Mouse (Mus musculus) erythroblast, embryonic 14.5 days (primary cell): ENCODE measurements around the gene Krt80. TPM values are rescaled to one million over a fixed set of nuclear protein-coding genes. Genes with fewer than 3 reads are reported as not detected.

Experiments used
- H3K27me3 ChIP-seq: 2 replicates; pipeline ENCODE4 v1.6.1; 2012; ENCODE audit warnings: inconsistent platforms; ENCODE audit not compliant: control insufficient read depth
- H3K36me3 ChIP-seq: 2 replicates; pipeline ENCODE4 v1.6.1; 2012; ENCODE audit warnings: mild to moderate bottlenecking, inconsistent platforms; ENCODE audit not compliant: control insufficient read depth
- H3K4me1 ChIP-seq: 2 replicates; pipeline ENCODE4 v1.6.1; 2012; ENCODE audit warnings: inconsistent platforms; ENCODE audit not compliant: control insufficient read depth
- H3K4me3 ChIP-seq: replicated peaks from 2 replicates; pipeline ENCODE3; 2012; ENCODE audit warnings: moderate library complexity, mild to moderate bottlenecking, inconsistent platforms
- H3K9me3 ChIP-seq: 2 replicates; pipeline ENCODE4 v1.6.1; 2012; ENCODE audit warnings: low read length, inconsistent platforms, mixed read lengths; ENCODE audit not compliant: control insufficient read depth
- GATA1 ChIP-seq: IDR thresholded peaks from 2 replicates; pipeline ENCODE4 v1.6.1; 2012; ENCODE audit warnings: low read length, inconsistent platforms, mixed read lengths
- TAL1 ChIP-seq: IDR thresholded peaks from 3 replicates; pipeline ENCODE4 v1.6.1; 2012; ENCODE audit warnings: low read length, inconsistent platforms, mixed read lengths
- polyA plus RNA-seq: library from polyadenylated mRNA; stranded (reverse); fragments of >175 nt; gene quantifications from 2 replicates; pipeline ENCODE4 v1.2.3, GENCODE M21; 2012

Gene Krt80
- polyA plus RNA-seq, 1 experiment = not detected

DNA sequence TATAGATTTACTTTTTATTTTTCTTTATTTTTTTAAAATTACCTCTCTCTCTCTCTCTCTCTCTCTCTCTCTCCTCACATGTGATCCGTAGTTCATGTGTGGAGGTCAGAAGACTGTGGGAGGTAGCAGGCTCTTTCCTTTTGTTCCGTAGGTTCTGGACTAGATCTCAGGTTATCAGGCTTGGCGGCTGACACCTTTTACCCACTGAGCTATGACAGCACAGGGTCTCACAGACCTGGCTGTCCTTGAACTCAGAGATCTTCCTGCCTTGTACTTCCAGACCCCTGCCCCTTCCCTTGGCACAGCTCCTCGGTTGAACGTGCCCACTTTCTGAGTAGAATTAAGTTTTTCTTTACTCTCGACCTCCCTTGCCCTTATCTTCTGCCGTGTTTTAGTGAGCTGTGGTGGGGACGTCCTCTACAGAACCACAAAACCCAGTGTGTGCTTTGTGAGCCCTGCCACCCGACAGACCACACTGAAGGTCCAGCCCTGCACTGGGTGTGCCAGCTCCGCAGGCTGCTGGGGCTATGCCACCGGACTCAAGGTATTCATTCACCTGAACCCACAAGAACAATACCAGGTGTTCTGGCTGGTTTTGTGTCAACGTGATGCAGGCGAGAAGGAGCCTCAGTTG is 53.6 kb downstream of the Krt80 start:
- H3K4me1 ChIP-seq = peaks cover 5% of the 10 kb centered on the region; the same call in 1 of the 2 replicates
- H3K4me3 ChIP-seq = no peak overlapping the region
- H3K9me3 ChIP-seq = peaks cover 2% of the 10 kb centered on the region; the same call in 1 of the 2 replicates
- no peaks in the 10 kb centered on the region for H3K36me3 ChIP-seq
- peaks cover 12% of the 10 kb centered on the region for H3K27me3 ChIP-seq
- no peak for TF ChIP-seq TAL1
- no peak for TF ChIP-seq GATA1

DNA sequence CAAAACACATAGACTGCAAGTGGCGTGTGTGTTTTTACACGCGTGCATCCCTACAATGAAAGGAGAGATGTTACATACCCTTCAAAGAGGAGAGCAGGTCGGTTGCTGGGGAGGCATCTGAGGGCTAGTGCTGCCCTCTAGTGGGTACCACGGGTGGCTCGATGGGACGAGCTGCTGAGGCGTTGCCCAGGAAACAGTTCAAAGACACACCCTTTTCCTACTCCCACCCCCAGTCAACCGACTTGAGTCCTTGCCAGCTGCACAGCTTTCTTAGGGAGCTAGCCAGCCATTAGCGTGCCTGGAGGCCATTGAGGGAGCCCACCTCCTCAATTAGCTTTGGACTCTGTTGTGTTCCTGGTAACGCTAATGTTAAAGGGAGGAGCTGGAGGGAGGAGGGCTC is 54.1 kb downstream of the Krt80 start:
- Histone ChIP-seq H3K9me3 (peaks cover 2% of the 10 kb centered on the region; the same call in 1 of the 2 replicates), H3K4me3 (no peak overlapping the region), H3K27me3 (peaks cover 12% of the 10 kb centered on the region), H3K4me1 (peaks cover 5% of the 10 kb centered on the region; the same call in 1 of the 2 replicates), H3K36me3 (no peaks in the 10 kb centered on the region)
- TF ChIP-seq GATA1 (no peak), TAL1 (no peak)

DNA sequence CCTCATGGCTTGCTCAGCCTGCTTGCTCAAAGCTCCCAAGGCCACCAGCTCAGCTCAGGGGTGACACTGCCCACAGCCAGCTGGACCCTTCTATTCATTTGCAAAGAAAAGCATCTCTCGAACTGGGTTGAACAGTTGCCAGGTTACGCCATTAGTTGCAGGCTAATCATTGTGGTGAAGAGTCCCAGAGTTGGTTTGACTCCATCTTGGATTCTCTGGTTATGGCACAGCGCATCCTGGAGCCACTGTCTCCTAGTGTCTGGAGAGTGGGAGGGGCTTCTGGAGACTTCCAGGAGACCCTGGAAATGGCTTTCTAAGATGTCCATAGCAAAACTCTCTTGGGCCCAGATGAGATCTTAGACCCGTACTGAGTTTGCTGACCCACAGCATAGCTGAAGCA is 54.6 kb downstream of the Krt80 start:
- Histone ChIP-seq H3K9me3 (peaks cover 2% of the 10 kb centered on the region; the same call in 1 of the 2 replicates), H3K4me1 (peaks cover 5% of the 10 kb centered on the region; the same call in 1 of the 2 replicates), H3K27me3 (peaks cover 12% of the 10 kb centered on the region), H3K4me3 (no peak overlapping the region), H3K36me3 (no peaks in the 10 kb centered on the region)
- TF ChIP-seq GATA1 (no peak), TAL1 (no peak)

GRCm38 (mm10) chr15:101312006-101312405 is 58.0 kb downstream of the Krt80 start:
- Histone ChIP-seq H3K9me3 (peaks cover 2% of the 10 kb centered on the region; the same call in 1 of the 2 replicates), H3K4me3 (no peak overlapping the region), H3K27me3 (peaks cover 5% of the 10 kb centered on the region), H3K4me1 (peaks cover 5% of the 10 kb centered on the region; the same call in 1 of the 2 replicates), H3K36me3 (no peaks in the 10 kb centered on the region)
- TF ChIP-seq TAL1 (no peak), GATA1 (no peak)

DNA sequence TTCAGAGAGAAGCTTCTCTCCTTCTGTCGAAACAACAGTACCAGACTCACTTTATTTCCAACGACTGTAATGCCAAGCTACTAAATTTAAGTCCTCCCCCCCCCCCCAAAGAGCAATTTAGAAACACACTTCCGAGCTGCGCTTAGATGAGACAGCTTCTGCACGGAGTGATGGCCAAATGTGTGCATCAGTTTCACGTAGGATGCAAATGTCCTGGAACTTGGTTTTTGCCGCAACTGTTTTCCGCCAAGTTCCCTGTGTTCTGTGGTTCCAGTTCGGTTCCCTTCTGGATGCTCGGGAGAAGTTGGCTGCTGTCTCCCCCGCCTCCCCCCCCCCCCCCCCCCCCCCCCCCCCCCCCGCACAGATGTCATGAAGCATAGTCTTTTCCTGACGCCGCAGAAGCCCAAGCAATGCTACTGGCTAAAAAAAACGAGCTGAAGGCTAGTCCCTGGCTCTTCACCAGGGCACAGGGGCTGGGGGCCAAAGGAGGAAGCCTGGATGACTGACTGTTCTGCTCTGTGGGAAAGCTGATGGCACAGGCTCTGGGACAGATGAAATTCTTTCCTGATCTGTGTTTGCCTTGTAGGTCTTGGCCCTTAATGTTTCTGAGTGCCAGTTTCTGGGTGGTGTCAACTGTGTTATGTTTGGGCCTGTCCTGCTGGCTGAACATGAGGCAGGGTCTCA is 58.7 kb downstream of the Krt80 start:
- no peak for TF ChIP-seq GATA1
- peaks cover 2% of the 10 kb centered on the region; the same call in 1 of the 2 replicates for H3K9me3 ChIP-seq

GRCm38 (mm10) chr15:101309493-101309892 is 60.5 kb downstream of the Krt80 start:
- H3K4me3 ChIP-seq = no peak overlapping the region
- no peaks in the 10 kb centered on the region for H3K36me3 ChIP-seq
- no peaks in the 10 kb centered on the region for H3K27me3 ChIP-seq
- no peaks in the 10 kb centered on the region for H3K4me1 ChIP-seq
- TF ChIP-seq GATA1 (no peak), TAL1 (no peak)
- no peaks in the 10 kb centered on the region for H3K9me3 ChIP-seq

More for the DNA sequence above, 58.7 kb downstream of the Krt80 start:
- Histone ChIP-seq H3K4me3 (no peak overlapping the region), H3K4me1 (peaks cover 5% of the 10 kb centered on the region; the same call in 1 of the 2 replicates), H3K36me3 (no peaks in the 10 kb centered on the region), H3K27me3 (no peaks in the 10 kb centered on the region)

GRCm38 (mm10) chr15:101308440-101309348 is 61.3 kb downstream of the Krt80 start:
- H3K4me1 ChIP-seq = no peaks in the 10 kb centered on the region
- no peak overlapping the region for H3K4me3 ChIP-seq
- no peaks in the 10 kb centered on the region for H3K9me3 ChIP-seq
- no peaks in the 10 kb centered on the region for H3K36me3 ChIP-seq
- TF ChIP-seq GATA1 = no peak
- TF ChIP-seq TAL1 = no peak
- no peaks in the 10 kb centered on the region for H3K27me3 ChIP-seq

GRCm38 (mm10) chr15:101306459-101306858 is 63.5 kb downstream of the Krt80 start:
- H3K9me3 ChIP-seq = peaks cover 3% of the 10 kb centered on the region
- no peaks in the 10 kb centered on the region for H3K4me1 ChIP-seq
- H3K36me3 ChIP-seq = no peaks in the 10 kb centered on the region
- no peak for TF ChIP-seq TAL1
- TF ChIP-seq GATA1 = no peak
- H3K4me3 ChIP-seq = no peak overlapping the region
- H3K27me3 ChIP-seq = no peaks in the 10 kb centered on the region
